Mouse (Mus musculus) ovary, adult 18-20 months (tissue): ENCODE data around the gene Lrp1.
"Not testable (repeated sequence)": the region's sequence is repeated elsewhere in the genome, so short reads cannot be mapped to it uniquely, and the experiment has no call there.

Experiments
- DNase-seq: peaks from one replicate; pipeline ENCODE4 v3.0.0; 2022; ENCODE audit warnings: low spot score, mixed read lengths

The Lrp1 gene

GRCm38 (mm10) chr10:127620406-127621190, at the start of gene Lrp1:
Lrp1 (minus strand) TSS chr10:127621148.
- DNase-seq: peak; percentile 48

GRCm38 (mm10) chr10:127670185-127670584, 49.2 kb upstream of the Lrp1 start:
- DNase-seq: no peak

- no peak for DNase-seq
Measured at GRCm38 (mm10) chr10:127669170-127669569, 48.2 kb upstream of the Lrp1 start.

- DNase-seq: peak; percentile 78
Measured at GRCm38 (mm10) chr10:127668093-127669050, 47.4 kb upstream of the Lrp1 start, which contains the start of gene Nab2. Nab2 (minus strand) TSS chr10:127668568.

GRCm38 (mm10) chr10:127667269-127668092, 46.5 kb upstream of the Lrp1 start:
- peak; percentile 92 for DNase-seq

- DNase-seq: peak; percentile 95
Measured at GRCm38 (mm10) chr10:127666501-127667268, 45.7 kb upstream of the Lrp1 start, which contains the start of gene Nemp1. Nemp1 (plus strand) TSS chr10:127666901.

GRCm38 (mm10) chr10:127665366-127666181, 44.6 kb upstream of the Lrp1 start:
- DNase-seq: no peak

GRCm38 (mm10) chr10:127664891-127665290, 43.9 kb upstream of the Lrp1 start:
- DNase-seq: no peak

- DNase-seq: no peak
Measured at GRCm38 (mm10) chr10:127664166-127664565, 43.2 kb upstream of the Lrp1 start.

- DNase-seq: no peak
Measured at GRCm38 (mm10) chr10:127663590-127663989, 42.6 kb upstream of the Lrp1 start.

GRCm38 (mm10) chr10:127662666-127663253, 41.8 kb upstream of the Lrp1 start:
- peak; percentile 42 for DNase-seq

GRCm38 (mm10) chr10:127661915-127662663, 41.1 kb upstream of the Lrp1 start:
- peak; percentile 61 for DNase-seq

GRCm38 (mm10) chr10:127661291-127661914, 40.5 kb upstream of the Lrp1 start:
- no peak for DNase-seq

GRCm38 (mm10) chr10:127659551-127659950, 38.6 kb upstream of the Lrp1 start:
- no peak for DNase-seq

- DNase-seq: no peak
Measured at GRCm38 (mm10) chr10:127658076-127658475, 37.1 kb upstream of the Lrp1 start.

GRCm38 (mm10) chr10:127657617-127658016, 36.7 kb upstream of the Lrp1 start:
- not testable (repeated sequence) for DNase-seq

- no peak for DNase-seq
Measured at GRCm38 (mm10) chr10:127654970-127655579, 34.1 kb upstream of the Lrp1 start.
